Mouse (Mus musculus) heart, postnatal 14 days (tissue): ENCODE measurements around the gene Stbd1. TPM values are rescaled to one million over a fixed set of nuclear protein-coding genes. Genes with fewer than 3 reads are reported as not detected.

Experiments used
- DNase-seq, 2 experiments: peaks; one replicate each; pipeline ENCODE4 v3.0.0; 2021 to 2022
- intact Hi-C: fragments of 180-260 bp; cut with DNase I; formaldehyde crosslinking; loops from one replicate; pipeline ENCODE4 v1.15.1; 2025
- long read RNA-seq, 2 experiments: library from polyadenylated mRNA; stranded (forward); transcript quantifications; one replicate each; pipeline ENCODE4 v2.0.0; 2021
- total RNA-seq, 2 experiments: library from RNA; stranded (reverse); gene quantifications; 2 replicates each; pipeline ENCODE4 v1.2.3; 2021

The Stbd1 gene
- 1 to 10 TPM; 2.6 to 4.0 TPM for total RNA-seq
- long read RNA-seq, experiment 1, transcript Stbd1-201 (2 exons, 1,985 nt): major isoform, 13 of 14 reads
- long read RNA-seq, experiment 1, partial matches to known transcripts: 0 of 14 reads
- long read RNA-seq, experiment 1, other reads (novel, unspliced or antisense): 1 of 14 reads
- long read RNA-seq, experiment 2, partial matches to known transcripts: 0 of 5 reads
- long read RNA-seq, experiment 2, other reads (novel, unspliced or antisense): 1 of 5 reads

GRCm38 (mm10) chr5:92602691-92603690, at the start of gene Stbd1:
Gene Stbd1, plus strand, starts transcription at chr5:92603041.
- intact Hi-C loops: loop anchor here (5.0 kb wide), 2 partner anchors 136 to 161 kb away; no protein-coding TSS in a partner anchor
- DNase-seq: peak; percentile 70 to 78

- intact Hi-C loops: loop anchor here (5.0 kb wide), 1 partner anchor 92 kb away; no protein-coding TSS in a partner anchor
- no peak for DNase-seq
Observed at GRCm38 (mm10) chr5:92553939-92554338, 48.9 kb upstream of the Stbd1 start.

- intact Hi-C loops: loop anchor here (5.0 kb wide), 1 partner anchor 92 kb away; no protein-coding TSS in a partner anchor
- no peak for DNase-seq
Observed at GRCm38 (mm10) chr5:92554443-92554842, 48.4 kb upstream of the Stbd1 start.

- intact Hi-C loops: loop anchor here (5.0 kb wide), 1 partner anchor 93 kb away; no protein-coding TSS in a partner anchor
- no peak for DNase-seq
Observed at GRCm38 (mm10) chr5:92554891-92555511, 47.8 kb upstream of the Stbd1 start, which contains the start of gene Fam47e. Gene Fam47e, plus strand, starts transcription at chr5:92555069.

GRCm38 (mm10) chr5:92555905-92556304, 46.9 kb upstream of the Stbd1 start:
- intact Hi-C loops: no loop called here
- DNase-seq: no peak

- intact Hi-C loops: no loop called here
- DNase-seq: no peak
Observed at GRCm38 (mm10) chr5:92557508-92557907, 45.3 kb upstream of the Stbd1 start.

GRCm38 (mm10) chr5:92560201-92560600, 42.6 kb upstream of the Stbd1 start:
- intact Hi-C loops: no loop called here

GRCm38 (mm10) chr5:92562002-92562401, 40.8 kb upstream of the Stbd1 start:
- DNase-seq: no peak
- intact Hi-C loops: no loop called here

More at GRCm38 (mm10) chr5:92560201-92560600, 42.6 kb upstream of the Stbd1 start:
- DNase-seq: no peak

- intact Hi-C loops: no loop called here
- DNase-seq: no peak
Observed at GRCm38 (mm10) chr5:92571232-92571631, 31.6 kb upstream of the Stbd1 start.

- intact Hi-C loops: no loop called here
- no peak for DNase-seq
Observed at GRCm38 (mm10) chr5:92579559-92579958, 23.3 kb upstream of the Stbd1 start.

GRCm38 (mm10) chr5:92585932-92586331, 16.9 kb upstream of the Stbd1 start:
- intact Hi-C loops: no loop called here
- DNase-seq: no peak

GRCm38 (mm10) chr5:92595026-92595425, 7.8 kb upstream of the Stbd1 start:
- no peak for DNase-seq
- intact Hi-C loops: no loop called here

- no peak for DNase-seq
- intact Hi-C loops: no loop called here
Observed at GRCm38 (mm10) chr5:92596865-92597264, 6.0 kb upstream of the Stbd1 start.

GRCm38 (mm10) chr5:92599030-92599429, 3.8 kb upstream of the Stbd1 start:
- intact Hi-C loops: no loop called here

GRCm38 (mm10) chr5:92604452-92605247, 1.8 kb downstream of the Stbd1 start:
- DNase-seq: peak; percentile 24 to 49
- intact Hi-C loops: loop anchor here (5.0 kb wide), 2 partner anchors 137 to 162 kb away; no protein-coding TSS in a partner anchor

More at GRCm38 (mm10) chr5:92599030-92599429, 3.8 kb upstream of the Stbd1 start:
- no peak for DNase-seq

- intact Hi-C loops: no loop called here
- DNase-seq: no peak
Observed at GRCm38 (mm10) chr5:92607492-92608229, 4.8 kb downstream of the Stbd1 start.

- DNase-seq: no peak
- intact Hi-C loops: no loop called here
Observed at GRCm38 (mm10) chr5:92612756-92613155, 9.9 kb downstream of the Stbd1 start.

GRCm38 (mm10) chr5:92621883-92622282, 19.0 kb downstream of the Stbd1 start:
- intact Hi-C loops: no loop called here
- DNase-seq: no peak

GRCm38 (mm10) chr5:92627896-92628295, 25.1 kb downstream of the Stbd1 start:
- DNase-seq: peak in 1 of 2 experiments; percentile 27
- intact Hi-C loops: no loop called here
